16 mouse cellular contexts compared by ENCODE assay signal in genomic region chr11:76387097-76387496, GRCm38 (mm10). TPM values are rescaled to one million over a fixed set of nuclear protein-coding genes. Genes with fewer than 3 reads are reported as not detected.
A peak's percentile ranks its signal among the peaks of the same experiment; 100 is the strongest.
DNase-seq lines count a peak whose midpoint lies in the region; ATAC-seq and TF ChIP-seq lines count a peak whose summit lies in the region.
"Had no signal": no experiment of that assay in that cellular context is flagged by ENCODE, and none has a peak within 500 bp of the region (broad histone marks: within the 10 kb centered on the region; RNA-seq: fewer than 3 reads in every experiment).

No protein-coding gene starts in this region.

- TF ChIP-seq CTCF in intestine, postnatal 0 days (IDR thresholded peaks at IDR 0.05; ENCODE audit: low read depth): peak; percentile 52
- peak; percentile 60 for TF ChIP-seq CTCF in lung, postnatal 0 days (IDR thresholded peaks at IDR 0.05)
- TF ChIP-seq CTCF in MEL (IDR thresholded peaks at IDR 0.05 in 2 of 3, conservative IDR thresholded peaks at IDR 0.05 in 1 of 3; ENCODE audit: control insufficient read depth in 1 of 3, insufficient read depth in 1 of 3, low read depth in 2 of 3, low read length in 3 of 3, poor library complexity in 1 of 3, severe bottlenecking in 1 of 3): peak; percentile 40 to 57 (median 51); a peak in 5 of 6 replicates

- H3K4me1 ChIP-seq in intestine, postnatal 0 days (replicated peaks; ENCODE audit: control insufficient read depth, insufficient read depth, low read length): no peaks in the 10 kb centered on the region
- H3K4me1 ChIP-seq in intestine, embryonic 15.5 days (replicated peaks): peaks cover 14% of the 10 kb centered on the region
- H3K4me1 ChIP-seq in lung, postnatal 0 days (ENCODE audit: insufficient read depth, low read depth, low read length): no peaks in the 10 kb centered on the region
- H3K4me1 ChIP-seq in MEL (ENCODE audit: control insufficient read depth in 1 of 2, insufficient read depth in 2 of 2, low read length in 2 of 2): no peaks in the 10 kb centered on the region

- no peak overlapping the region for H3K4me2 ChIP-seq in intestine, postnatal 0 days (replicated peaks; ENCODE audit: low read depth)
- no peak overlapping the region for H3K4me2 ChIP-seq in intestine, embryonic 15.5 days (replicated peaks)
- H3K4me2 ChIP-seq in lung, postnatal 0 days (replicated peaks; ENCODE audit: low read depth, low read length): no peak overlapping the region
- H3K4me2 ChIP-seq: forebrain, embryonic 15.5 days; kidney, embryonic 15.5 days; limb, embryonic 13.5 days had no signal

- no peak overlapping the region for H3K9ac ChIP-seq in intestine, postnatal 0 days (ENCODE audit: low read depth, low read length)
- no peak overlapping the region for H3K9ac ChIP-seq in intestine, embryonic 15.5 days
- H3K9ac ChIP-seq in lung, postnatal 0 days (replicated peaks; ENCODE audit: low read depth): no peak overlapping the region
- H3K9ac ChIP-seq in MEL (ENCODE audit: control insufficient read depth, low read depth, low read length, poor library complexity, severe bottlenecking): no peak overlapping the region
- H3K9ac ChIP-seq: forebrain, embryonic 15.5 days; kidney, embryonic 15.5 days; limb, embryonic 13.5 days had no signal

- peaks cover 9% of the 10 kb centered on the region for H3K79me2 ChIP-seq in MEL (ENCODE audit: control insufficient read depth, insufficient read depth, low read length, poor library complexity)

- no peaks in the 10 kb centered on the region for H3K27me3 ChIP-seq in intestine, postnatal 0 days (replicated peaks; ENCODE audit: control insufficient read depth, insufficient read depth, low read length)
- no peaks in the 10 kb centered on the region for H3K27me3 ChIP-seq in intestine, embryonic 15.5 days (replicated peaks)
- no peaks in the 10 kb centered on the region for H3K27me3 ChIP-seq in lung, postnatal 0 days (replicated peaks; ENCODE audit: insufficient read depth, low read length)
- no peaks in the 10 kb centered on the region for H3K27me3 ChIP-seq in MEL (ENCODE audit: control insufficient read depth in 1 of 2, insufficient read depth in 2 of 2, low read length in 2 of 2)
- H3K27me3 ChIP-seq: forebrain, embryonic 15.5 days; kidney, embryonic 15.5 days; limb, embryonic 13.5 days had no signal

- no peak overlapping the region for H3K27ac ChIP-seq in intestine, postnatal 0 days (ENCODE audit: low read depth, low read length)
- H3K27ac ChIP-seq in intestine, embryonic 15.5 days: no peak overlapping the region
- no peak overlapping the region for H3K27ac ChIP-seq in lung, postnatal 0 days (ENCODE audit: low read length)
- no peak overlapping the region for H3K27ac ChIP-seq in MEL (ENCODE audit: control insufficient read depth, low read depth, low read length)
- H3K27ac ChIP-seq: forebrain, embryonic 15.5 days; kidney, embryonic 15.5 days; limb, embryonic 13.5 days had no signal

- no peaks in the 10 kb centered on the region for H3K9me3 ChIP-seq in intestine, postnatal 0 days (ENCODE audit: control insufficient read depth)
- H3K9me3 ChIP-seq in intestine, embryonic 15.5 days: no peaks in the 10 kb centered on the region
- no peaks in the 10 kb centered on the region for H3K9me3 ChIP-seq in lung, postnatal 0 days (ENCODE audit: low read length)
- no peaks in the 10 kb centered on the region for H3K9me3 ChIP-seq in MEL (replicated peaks; ENCODE audit: insufficient read depth, low read length)
- H3K9me3 ChIP-seq: forebrain, embryonic 15.5 days; kidney, embryonic 15.5 days; limb, embryonic 13.5 days had no signal

- 90% methylated on average over 1 of the region's 1 CpGs for WGBS in intestine, postnatal 0 days
- WGBS in intestine, embryonic 15.5 days: 96% methylated on average over 1 of the region's 1 CpGs
- 88% methylated on average over 1 of the region's 1 CpGs for WGBS in lung, postnatal 0 days

- no peaks in the 10 kb centered on the region for H3K36me3 ChIP-seq in intestine, postnatal 0 days (ENCODE audit: control insufficient read depth, insufficient read depth)
- H3K36me3 ChIP-seq in intestine, embryonic 15.5 days: peaks cover 4% of the 10 kb centered on the region; the same call in 1 of the 2 replicates
- no peaks in the 10 kb centered on the region for H3K36me3 ChIP-seq in lung, postnatal 0 days (ENCODE audit: insufficient read depth, low read length)
- peaks cover 0 to 6% of the 10 kb centered on the region in 2 experiments; a peak in 2 of 4 replicates for H3K36me3 ChIP-seq in MEL (ENCODE audit: control insufficient read depth in 1 of 2, insufficient read depth in 2 of 2, low read length in 2 of 2)
- H3K36me3 ChIP-seq: forebrain, embryonic 15.5 days had no signal

- TF ChIP-seq POLR2A in MEL (IDR thresholded peaks at IDR 0.05; ENCODE audit: control insufficient read depth in 1 of 2, insufficient read depth in 1 of 2, low read depth in 1 of 2, low read length in 2 of 2, poor library complexity in 1 of 2): no peak

- DNase-seq in lung, postnatal 0 days (ENCODE audit: low spot score): no peak
- DNase-seq in lung, adult 18-20 months: no peak
- no peak for DNase-seq in MEL (ENCODE audit: low read depth, low spot score)
- DNase-seq in right cerebral cortex, adult 2 months (ENCODE audit: low spot score in 2 of 2): no peak
- DNase-seq in cerebellum, postnatal 4 days (ENCODE audit: low spot score in 2 of 2): no peak
- DNase-seq: adrenal gland, adult 2 months; cerebellum, adult 9-10 months; embryo, embryonic 11 days; gastrocnemius, postnatal 10 days had no signal

- H3K4me3 ChIP-seq in intestine, postnatal 0 days (ENCODE audit: low read depth, low read length): no peak overlapping the region
- H3K4me3 ChIP-seq in intestine, embryonic 15.5 days (replicated peaks): no peak overlapping the region
- H3K4me3 ChIP-seq in lung, postnatal 0 days (ENCODE audit: low read depth, low read length): no peak overlapping the region
- H3K4me3 ChIP-seq in MEL (ENCODE audit: control insufficient read depth in 1 of 2, insufficient read depth in 1 of 2, low read depth in 2 of 2, low read length in 2 of 2): no peak overlapping the region
- H3K4me3 ChIP-seq: forebrain, embryonic 15.5 days; kidney, embryonic 15.5 days; limb, embryonic 13.5 days; myocyte had no signal

- TF ChIP-seq RAD21 in MEL (IDR thresholded peaks at IDR 0.05; ENCODE audit: low read depth, low read length): peak; percentile 22

- no peak for ATAC-seq in intestine, postnatal 0 days
- ATAC-seq in intestine, embryonic 15.5 days: no peak
- ATAC-seq in lung, postnatal 0 days: no peak
- ATAC-seq: forebrain, embryonic 15.5 days; hindbrain, embryonic 16.5 days had no signal

- TF ChIP-seq EP300 in lung, postnatal 0 days (IDR thresholded peaks at IDR 0.05): no peak
- no peak for TF ChIP-seq EP300 in MEL (IDR thresholded peaks at IDR 0.05; ENCODE audit: low read depth in 1 of 2, low read length in 2 of 2)

TF ChIP-seq in MEL, 35 proteins besides CTCF, POLR2A, EP300 and RAD21:
- TF ChIP-seq SMC3 (IDR thresholded peaks at IDR 0.05; ENCODE audit: low read depth, low read length) (peak; percentile 26; the same call in 1 of the 2 replicates), MAX (IDR thresholded peaks at IDR 0.05; ENCODE audit: low read length) (no peak), ZNF384 (IDR thresholded peaks at IDR 0.05; ENCODE audit: low read depth, low read length) (no peak), NRF1 (IDR thresholded peaks at IDR 0.05; ENCODE audit: insufficient read depth, low read depth, low read length, poor library complexity, severe bottlenecking) (no peak)

RNA-seq across cellular contexts. Expression of gene Nxn, which starts 11.8 kb away (rescaled TPM):
- 14.9 and 15.9 TPM in 2 replicates for polyA plus RNA-seq in intestine, postnatal 0 days (2015; fragmentation: Nextera tagmentation; extraction: Ambion mirVana)
- polyA plus RNA-seq in intestine, embryonic 15.5 days (2015; fragmentation: Nextera tagmentation; extraction: Ambion mirVana): 31.1 and 31.2 TPM in 2 replicates
- 11.7 and 11.9 TPM in 2 replicates for polyA plus RNA-seq in lung, postnatal 0 days (2015; fragmentation: Nextera tagmentation; extraction: Ambion mirVana)
- total RNA-seq in MEL (2012; rRNA removed): 53.0 and 65.8 TPM in 2 replicates
- 10 to 100 TPM; 52.8 to 54.3 TPM for polyA plus RNA-seq in MEL (2012; ENCODE audit: insufficient read depth in 1 of 2, insufficient read length in 2 of 2, low read depth in 1 of 2, low replicate concordance in 2 of 2, missing spikeins in 1 of 2)

RNA-seq across cellular contexts. Expression of gene Timm22, which starts 19.7 kb away (rescaled TPM):
- 95.2 and 96.0 TPM in 2 replicates for polyA plus RNA-seq in intestine, postnatal 0 days (2015; fragmentation: Nextera tagmentation; extraction: Ambion mirVana)
- 87.2 and 103 TPM in 2 replicates for polyA plus RNA-seq in intestine, embryonic 15.5 days (2015; fragmentation: Nextera tagmentation; extraction: Ambion mirVana)
- 64.4 and 81.7 TPM in 2 replicates for polyA plus RNA-seq in lung, postnatal 0 days (2015; fragmentation: Nextera tagmentation; extraction: Ambion mirVana)
- 71.6 and 77.0 TPM in 2 replicates for total RNA-seq in MEL (2012; rRNA removed)
- polyA plus RNA-seq in MEL (2012; ENCODE audit: insufficient read depth in 1 of 2, insufficient read length in 2 of 2, low read depth in 1 of 2, low replicate concordance in 2 of 2, missing spikeins in 1 of 2): 10 to 100 TPM in 1 of 2 experiments, not detected in 1; 47.4 TPM
